Mouse (Mus musculus) kidney, adult 2 months (tissue): ENCODE data around the gene Fam161a. TPM values are rescaled to one million over a fixed set of nuclear protein-coding genes. Genes with fewer than 3 reads are reported as not detected.
"Not testable (repeated sequence)": the region's sequence is repeated elsewhere in the genome, so short reads cannot be mapped to it uniquely, and the experiment has no call there.

Experiments used
- DNase-seq: peaks from one replicate; pipeline ENCODE4 v3.0.0; 2021
- H3K27ac ChIP-seq: fragments of 200-500 bp; 2 replicates; pipeline ENCODE4 v1.5.1; 2012; ENCODE audit warnings: low read depth, low read length, control low read depth, inconsistent platforms; ENCODE audit not compliant: insufficient read depth
- H3K27me3 ChIP-seq: fragments of 200-500 bp; replicated peaks from 2 replicates; pipeline ENCODE4 v1.6.1; 2012; ENCODE audit warnings: mild to moderate bottlenecking, moderate library complexity, low read length, inconsistent platforms; ENCODE audit not compliant: control insufficient read depth, insufficient read depth
- H3K36me3 ChIP-seq: fragments of 200-500 bp; 2 replicates; pipeline ENCODE4 v1.6.1; 2012; ENCODE audit warnings: mild to moderate bottlenecking, moderate library complexity, low read length, inconsistent platforms; ENCODE audit not compliant: control insufficient read depth, insufficient read depth
- H3K4me1 ChIP-seq: fragments of 200-500 bp; 2 replicates; pipeline ENCODE4 v1.6.1; 2011; ENCODE audit warnings: low read length; ENCODE audit not compliant: control insufficient read depth, insufficient read depth
- H3K4me3 ChIP-seq: fragments of 200-500 bp; 2 replicates; pipeline ENCODE4 v1.5.1; 2011; ENCODE audit warnings: mild to moderate bottlenecking, low read depth, low read length, control low read depth; ENCODE audit not compliant: insufficient read depth
- CTCF ChIP-seq: fragments of 200-500 bp; conservative IDR thresholded peaks from 2 replicates; pipeline ENCODE4 v1.5.1; 2011; ENCODE audit warnings: low read depth, mild to moderate bottlenecking, control low read depth, low read length, moderate library complexity, mixed read lengths; ENCODE audit not compliant: insufficient read depth, insufficient read length
- POLR2A ChIP-seq: fragments of 200-500 bp; IDR thresholded peaks from one replicate; pipeline ENCODE4 v1.6.1; 2011; ENCODE audit warnings: low read depth, low read length, control low read depth
- WGBS: fragments of 180-500 bp; shearing (Covaris S2); methylation state at CpG from one replicate; pipeline ENCODE4 v1.1.7; 2018; 5-methylcytosine and 5-hydroxymethylcytosine counted together
- polyA plus RNA-seq: library from polyadenylated mRNA; depleted of rRNA; stranded (reverse); fragments of >200 nt; gene quantifications from 2 replicates; pipeline ENCODE4 v1.2.3, GENCODE M21; 2012; rRNA removed

Fam161a gene
- polyA plus RNA-seq, 1 experiment, result 4.0 TPM

DNA sequence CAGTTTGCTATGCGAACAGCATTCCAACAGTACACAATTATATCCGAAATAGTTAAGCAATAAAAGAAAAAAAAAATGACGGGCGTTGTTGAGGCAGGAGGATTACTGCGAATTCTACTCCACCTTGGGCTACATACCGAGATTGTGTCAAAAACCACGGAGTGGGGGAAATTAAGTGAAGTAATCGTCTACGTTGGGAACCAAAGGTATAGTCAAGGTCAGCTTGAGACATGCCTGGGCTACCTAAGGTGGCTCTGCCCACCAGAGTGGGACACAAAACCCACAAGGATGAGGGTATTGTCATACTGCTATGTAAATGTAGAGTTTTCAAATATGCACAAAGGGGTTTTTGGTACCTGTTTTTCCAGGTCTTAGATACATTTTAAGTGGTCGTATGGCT lies 60.9 kb downstream of the Fam161a start:
- WGBS, result 6% methylated on average over 10 of the region's 10 CpGs
- Histone ChIP-seq H3K27me3 (no peaks in the 10 kb centered on the region), H3K4me1 (0 out of 2 replicates have a peak, but pooled peaks cover 2% of the 10 kb centered on the region), H3K27ac (no peak overlapping the region), H3K4me3 (peak overlapping the region; percentile 59), H3K36me3 (no peaks in the 10 kb centered on the region)
- TF ChIP-seq CTCF, result no peak
- TF ChIP-seq POLR2A, result no peak
- no peak for DNase-seq

- H3K4me3 ChIP-seq, H3K27me3 ChIP-seq, H3K4me1 ChIP-seq, H3K36me3 ChIP-seq, DNase-seq, H3K27ac ChIP-seq: not testable (repeated sequence)
- WGBS, result 89% methylated on average over 9 of the region's 9 CpGs
These were observed 61.7 kb downstream of the Fam161a start for GRCm38 (mm10) chr11:23068986-23069385.

DNA sequence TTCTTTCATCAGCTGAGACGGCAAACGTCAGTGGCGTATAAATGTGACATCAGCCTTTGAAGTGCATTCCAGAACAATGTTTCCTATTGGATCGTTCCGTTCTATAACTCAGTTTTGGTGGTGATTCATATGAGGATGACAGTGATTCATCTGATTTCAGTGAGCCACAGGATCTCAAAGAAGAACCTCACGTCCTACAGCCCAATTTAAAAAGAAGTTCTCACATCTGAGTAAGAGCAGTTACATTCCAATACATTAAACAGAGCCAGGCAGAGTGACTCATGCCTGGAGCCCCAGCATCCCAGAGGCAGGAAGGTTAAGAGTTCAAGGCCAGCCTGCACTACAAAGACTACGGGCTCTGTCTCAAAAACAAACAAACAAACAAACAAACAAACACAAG lies 67.5 kb downstream of the Fam161a start:
- DNase-seq, result no peak
- 77% methylated on average over 7 of the region's 7 CpGs for WGBS
- no peak for TF ChIP-seq POLR2A
- no peak for TF ChIP-seq CTCF
- H3K27me3 ChIP-seq, result no peaks in the 10 kb centered on the region
- no peak overlapping the region for H3K4me3 ChIP-seq
- no peaks in the 10 kb centered on the region for H3K4me1 ChIP-seq
- no peak overlapping the region for H3K27ac ChIP-seq
- no peaks in the 10 kb centered on the region for H3K36me3 ChIP-seq

DNA sequence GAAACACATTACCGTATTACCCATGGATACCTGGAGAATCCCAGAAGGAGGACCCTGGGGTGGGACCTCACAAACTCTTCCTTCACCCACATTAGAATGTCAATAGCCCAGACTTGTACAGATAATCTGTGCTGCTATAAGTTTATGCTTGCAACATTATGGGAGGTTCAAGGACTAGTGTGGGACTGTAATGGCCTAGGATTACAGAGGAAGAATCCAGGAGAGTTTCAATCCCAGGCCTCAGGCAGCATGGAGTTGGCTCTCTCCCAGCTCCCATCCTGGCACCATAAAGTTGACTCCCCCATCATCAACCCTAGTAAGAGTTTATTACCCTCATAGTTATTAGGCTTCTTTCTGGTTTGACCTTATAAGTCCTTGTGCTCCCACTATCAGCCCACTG lies 71.2 kb downstream of the Fam161a start:
- no peak for DNase-seq
- Histone ChIP-seq H3K4me3 (no peak overlapping the region), H3K4me1 (no peaks in the 10 kb centered on the region), H3K27me3 (no peaks in the 10 kb centered on the region), H3K27ac (no peak overlapping the region), H3K36me3 (no peaks in the 10 kb centered on the region)
- TF ChIP-seq POLR2A (no peak), CTCF (no peak)
- WGBS, result 100% methylated on average over 1 of the region's 1 CpGs

Other genes with a start within 250 kb of the Fam161a start
- 19.5 and 21.0 TPM in 2 replicates for gene B3gnt2, start 146.6 kb upstream of the Fam161a start, polyA plus RNA-seq
- gene Zrsr1, start 35.5 kb upstream of the Fam161a start, polyA plus RNA-seq, result 5.9 and 6.1 TPM in 2 replicates
- 1.4 and 1.7 TPM in 2 replicates for gene Gm28048, start 25.4 kb upstream of the Fam161a start, polyA plus RNA-seq
- gene Commd1, start 25.1 kb upstream of the Fam161a start, polyA plus RNA-seq, result 23.5 and 35.7 TPM in 2 replicates
- 109 and 148 TPM in 2 replicates for gene Cct4, start 17.0 kb upstream of the Fam161a start, polyA plus RNA-seq
- gene Xpo1, start 248.5 kb downstream of the Fam161a start, polyA plus RNA-seq, result 3.5 and 5.3 TPM in 2 replicates